Comparison of ENCODE assay signal across 11 mouse cellular contexts in the genomic region with DNA sequence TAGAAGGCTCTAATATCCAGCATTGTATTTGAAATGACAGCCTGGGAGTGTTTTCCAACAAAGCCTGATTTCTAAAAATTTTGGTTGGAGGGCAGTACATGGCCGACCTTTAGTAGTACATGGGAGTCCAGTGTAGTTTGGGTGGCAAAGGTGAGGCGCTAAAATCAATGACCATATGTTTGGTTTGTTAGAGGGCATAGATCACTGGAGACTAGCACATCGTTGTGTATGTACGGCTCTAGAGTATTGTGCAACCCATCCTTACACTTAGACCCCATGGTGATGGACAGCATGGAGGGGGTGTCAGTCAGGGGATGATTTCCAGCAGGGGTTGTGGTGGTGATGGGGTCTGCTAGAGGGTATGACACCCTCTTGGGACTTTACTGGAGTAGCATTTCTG. TPM values are rescaled to one million over a fixed set of nuclear protein-coding genes. Genes with fewer than 3 reads are reported as not detected.
"Had no signal": no experiment of that assay in that cellular context is flagged by ENCODE, and none has a peak within 500 bp of the region (broad histone marks: within the 10 kb centered on the region; RNA-seq: fewer than 3 reads in every experiment).

No protein-coding gene starts in this region.

RNA-seq across cellular contexts. Expression of a gene that starts 33.2 kb away (rescaled TPM):
- polyA plus RNA-seq: neural tube, embryonic 14.5 days; neural tube, embryonic 15.5 days; small intestine, adult 2 months; spleen, adult 2 months; stomach, embryonic 14.5 days; stomach, embryonic 15.5 days; stomach, embryonic 16.5 days; stomach, postnatal 0 days; thymus, adult 2 months; thymus, postnatal 0 days; urinary bladder, adult 2 months had no signal
